Comparison of ENCODE assay signal across 25 mouse cellular contexts in the genomic region with DNA sequence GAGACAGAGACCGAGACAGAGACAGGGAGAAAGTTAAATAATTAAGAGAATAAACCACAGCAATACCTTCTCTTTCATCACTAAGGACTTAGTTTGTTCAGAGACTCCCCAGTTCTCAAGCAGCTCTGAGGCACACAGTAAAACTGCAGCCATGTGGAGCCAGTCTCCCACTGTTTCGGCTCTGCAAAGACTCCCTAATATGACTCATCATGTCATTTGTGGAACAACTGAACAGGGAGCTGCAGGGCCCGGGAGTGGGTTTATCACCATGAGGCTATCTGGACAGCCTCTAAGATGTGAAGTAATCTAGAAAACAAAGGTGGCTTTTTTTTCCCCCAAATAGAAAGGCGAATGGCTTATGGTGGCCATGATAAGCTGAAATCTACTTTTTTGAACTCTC.
"Had no signal": no experiment of that assay in that cellular context is flagged by ENCODE, and none has a peak within 500 bp of the region (broad histone marks: within the 10 kb centered on the region; RNA-seq: fewer than 3 reads in every experiment).

No protein-coding gene starts in this region.

- H3K9me3 ChIP-seq: heart, embryonic 13.5 days; heart, embryonic 15.5 days; hindbrain, embryonic 13.5 days; hindbrain, embryonic 15.5 days; kidney, embryonic 15.5 days; limb, embryonic 13.5 days; limb, embryonic 15.5 days had no signal

- DNase-seq: gastrocnemius, postnatal 14 days; gastrocnemius, postnatal 36 days; heart, adult 11 months; heart, adult 2 months; heart, postnatal 14 days; heart, postnatal 36 days; kidney, adult 11 months; kidney, adult 2 months; kidney, adult 9 months; kidney, postnatal 14 days; kidney, postnatal 36 days; layer of hippocampus, adult 9-11 months; layer of hippocampus, postnatal 36 days; left cerebral cortex, postnatal 4 days had no signal

- H3K4me3 ChIP-seq: heart, adult 2 months; heart, embryonic 13.5 days; heart, embryonic 15.5 days; hindbrain, embryonic 13.5 days; hindbrain, embryonic 15.5 days; kidney, embryonic 15.5 days; limb, embryonic 13.5 days; limb, embryonic 15.5 days had no signal

- H3K27ac ChIP-seq: heart, adult 2 months; heart, embryonic 13.5 days; heart, embryonic 15.5 days; hindbrain, embryonic 13.5 days; hindbrain, embryonic 15.5 days; hindbrain, postnatal 0 days; kidney, embryonic 15.5 days; kidney, postnatal 0 days; limb, embryonic 13.5 days; limb, embryonic 15.5 days had no signal

- H3K27me3 ChIP-seq: heart, embryonic 13.5 days; heart, embryonic 15.5 days; hindbrain, embryonic 13.5 days; hindbrain, embryonic 15.5 days; kidney, embryonic 15.5 days; limb, embryonic 13.5 days; limb, embryonic 15.5 days had no signal

- H3K4me2 ChIP-seq: heart, embryonic 11.5 days; heart, embryonic 13.5 days; heart, embryonic 15.5 days; hindbrain, embryonic 13.5 days; hindbrain, embryonic 15.5 days; kidney, embryonic 15.5 days; limb, embryonic 13.5 days; limb, embryonic 15.5 days had no signal

- H3K9ac ChIP-seq: heart, embryonic 13.5 days; heart, embryonic 15.5 days; hindbrain, embryonic 13.5 days; hindbrain, embryonic 15.5 days; kidney, embryonic 15.5 days; limb, embryonic 13.5 days; limb, embryonic 15.5 days had no signal

- H3K4me1 ChIP-seq: heart, embryonic 13.5 days; heart, embryonic 15.5 days; hindbrain, embryonic 13.5 days; hindbrain, embryonic 15.5 days; kidney, embryonic 15.5 days; limb, embryonic 13.5 days; limb, embryonic 15.5 days had no signal

- H3K36me3 ChIP-seq: heart, embryonic 13.5 days; heart, embryonic 15.5 days; hindbrain, embryonic 13.5 days; hindbrain, embryonic 15.5 days; kidney, embryonic 15.5 days; limb, embryonic 13.5 days; limb, embryonic 15.5 days had no signal

- ATAC-seq: hindbrain, postnatal 0 days; intestine, embryonic 16.5 days had no signal
